Mouse (Mus musculus) limb, embryonic 14.5 days (tissue): ENCODE results near the gene Tbrg4. TPM values are rescaled to one million over a fixed set of nuclear protein-coding genes. Genes with fewer than 3 reads are reported as not detected.

Experiments
- ATAC-seq: fragments of 200-750 bp; cut with Nextera tagmentation; 2 replicates; pipeline ENCODE4 v1.8.0; 2017; ENCODE audit warnings: low read depth, moderate number of reproducible peaks, moderate TSS enrichment; ENCODE audit not compliant: low FRiP score
- DNase-seq: peaks from one replicate; pipeline ENCODE4 v3.0.0-alpha.2; 2015; ENCODE audit warnings: low spot score
- H3K27ac ChIP-seq: fragments of 300-500 bp; sonication (generic); replicated peaks from 2 replicates; pipeline ENCODE4 v1.5.1; 2014; ENCODE audit warnings: low read depth, mild to moderate bottlenecking, low read length, moderate library complexity, mixed read lengths
- H3K27me3 ChIP-seq: fragments of 300-500 bp; sonication (generic); 2 replicates; pipeline ENCODE4 v1.6.1; 2014; ENCODE audit warnings: low read length, mixed read lengths; ENCODE audit not compliant: control insufficient read depth, insufficient read depth
- H3K36me3 ChIP-seq: fragments of 300-500 bp; sonication (generic); 2 replicates; pipeline ENCODE4 v1.6.1; 2014; ENCODE audit warnings: mild to moderate bottlenecking, low read length, moderate library complexity, mixed read lengths; ENCODE audit not compliant: control insufficient read depth, insufficient read depth
- H3K4me1 ChIP-seq: fragments of 300-500 bp; sonication (generic); 2 replicates; pipeline ENCODE4 v1.6.1; 2014; ENCODE audit warnings: antibody characterized with exemption, low read length, mixed read lengths; ENCODE audit not compliant: control insufficient read depth, insufficient read depth
- H3K4me2 ChIP-seq: fragments of 300-500 bp; sonication (generic); replicated peaks from 2 replicates; pipeline ENCODE4 v1.6.1; 2014; ENCODE audit warnings: low read depth, mild to moderate bottlenecking, low read length, moderate library complexity; ENCODE audit not compliant: severe bottlenecking
- H3K4me3 ChIP-seq: fragments of 300-500 bp; sonication (generic); replicated peaks from 2 replicates; pipeline ENCODE4 v1.5.1; 2014; ENCODE audit warnings: low read length
- H3K9ac ChIP-seq: fragments of 300-500 bp; sonication (generic); 2 replicates; pipeline ENCODE4 v1.6.1; 2014; ENCODE audit warnings: mild to moderate bottlenecking, low read depth, low read length, moderate library complexity; ENCODE audit not compliant: severe bottlenecking
- H3K9me3 ChIP-seq: fragments of 300-500 bp; sonication (generic); 2 replicates; pipeline ENCODE4 v1.6.1; 2016; ENCODE audit warnings: low read length; ENCODE audit not compliant: control insufficient read depth
- POLR2A ChIP-seq: fragments of 200-500 bp; IDR thresholded peaks from 2 replicates; pipeline ENCODE4 v1.8.0; 2012; ENCODE audit warnings: inconsistent platforms, mild to moderate bottlenecking, moderate library complexity, borderline replicate concordance; ENCODE audit not compliant: insufficient read depth, insufficient read length; ENCODE audit errors: extremely low read depth
- WGBS: fragments of 180-500 bp; shearing (Covaris S2); extraction: QIAGEN DNeasy Blood & Tissue Kit; methylation state at CpG from one replicate; pipeline ENCODE4 v1.1.7; 2014; 5-methylcytosine and 5-hydroxymethylcytosine counted together
- polyA plus RNA-seq, 2 experiments: library from polyadenylated mRNA; depleted of rRNA in 1 of 2; stranded (reverse) in 1 of 2; unstranded in 1 of 2; fragments of >200 nt; fragmentation: Nextera tagmentation in 1 of 2; extraction: Ambion mirVana in 1 of 2; gene quantifications; 2 replicates each; pipeline versions ENCODE4 v1.2.1 to v1.2.3; 2012 to 2014

The Tbrg4 gene
- polyA plus RNA-seq, 2 experiments = 33.8 to 108 TPM

DNA sequence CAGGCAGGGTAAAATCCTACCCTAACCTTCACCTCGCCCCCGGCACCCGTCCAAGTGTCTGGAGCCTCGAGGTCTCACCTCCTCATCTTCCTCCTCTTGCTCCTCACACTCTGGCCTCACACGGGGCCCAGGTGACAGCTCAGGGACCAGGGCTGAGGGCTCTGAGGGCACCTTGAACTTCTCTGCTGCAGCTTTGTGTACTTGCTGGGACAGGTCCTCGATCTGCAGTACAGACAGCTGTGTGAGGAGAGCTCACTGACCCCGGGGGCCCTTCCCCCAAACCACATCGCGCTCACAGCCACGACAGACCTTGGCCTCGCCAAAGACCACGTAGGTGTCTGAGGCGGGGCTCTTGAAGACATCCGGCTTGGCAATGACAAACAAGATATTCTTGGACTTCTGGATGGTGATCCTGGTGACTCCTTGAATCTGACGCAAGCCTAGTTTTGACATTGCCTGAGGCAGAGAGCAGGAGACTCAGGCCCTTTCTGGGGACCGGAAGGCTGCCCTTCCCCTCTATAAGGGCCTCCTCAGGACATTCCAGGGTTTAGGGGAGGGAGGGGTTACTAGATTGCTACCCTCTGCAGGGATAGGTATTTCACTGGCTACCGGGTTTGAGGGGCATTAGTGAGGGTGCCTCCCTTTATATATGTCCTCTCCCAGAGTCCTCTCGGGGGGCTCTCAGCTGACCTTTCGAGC, 27.5 kb downstream of the Tbrg4 start:
- 60% methylated on average over 19 of the region's 19 CpGs for WGBS
- no peaks in the 10 kb centered on the region for H3K9me3 ChIP-seq
- H3K27me3 ChIP-seq = no peaks in the 10 kb centered on the region
- H3K36me3 ChIP-seq = peaks cover 53% of the 10 kb centered on the region
- no peak for TF ChIP-seq POLR2A
- H3K27ac ChIP-seq = no peak overlapping the region
- no peak overlapping the region for H3K4me3 ChIP-seq
- no peaks in the 10 kb centered on the region for H3K4me1 ChIP-seq
- DNase-seq (no peak), ATAC-seq (no peak)
- H3K9ac ChIP-seq = no peak overlapping the region
- H3K4me2 ChIP-seq = no peak overlapping the region

GRCm38 (mm10) chr11:6597523-6597922, 28.3 kb downstream of the Tbrg4 start:
- H3K4me1 ChIP-seq = no peaks in the 10 kb centered on the region
- H3K4me2 ChIP-seq = no peak overlapping the region
- ATAC-seq (no peak), DNase-seq (no peak)
- H3K4me3 ChIP-seq = no peak overlapping the region
- TF ChIP-seq POLR2A = no peak
- no peaks in the 10 kb centered on the region for H3K27me3 ChIP-seq
- 80% methylated on average over 7 of the region's 7 CpGs for WGBS
- H3K27ac ChIP-seq = no peak overlapping the region
- H3K9me3 ChIP-seq = no peaks in the 10 kb centered on the region
- no peak overlapping the region for H3K9ac ChIP-seq
- H3K36me3 ChIP-seq = peaks cover 61% of the 10 kb centered on the region

- H3K27ac ChIP-seq = no peak overlapping the region
- no peak overlapping the region for H3K4me3 ChIP-seq
- no peak for TF ChIP-seq POLR2A
- DNase-seq = no peak
- H3K36me3 ChIP-seq = peaks cover 70% of the 10 kb centered on the region
- H3K4me1 ChIP-seq = no peaks in the 10 kb centered on the region
- H3K9me3 ChIP-seq = no peaks in the 10 kb centered on the region
- no peaks in the 10 kb centered on the region for H3K27me3 ChIP-seq
- ATAC-seq = no peak
- WGBS = 75% methylated on average over 3 of the region's 3 CpGs
- H3K9ac ChIP-seq = no peak overlapping the region
- H3K4me2 ChIP-seq = no peak overlapping the region
Measured at GRCm38 (mm10) chr11:6596616-6597015, 29.3 kb downstream of the Tbrg4 start.

GRCm38 (mm10) chr11:6596205-6596604, 29.7 kb downstream of the Tbrg4 start:
- no peaks in the 10 kb centered on the region for H3K4me1 ChIP-seq
- DNase-seq = no peak
- no peaks in the 10 kb centered on the region for H3K9me3 ChIP-seq
- no peak overlapping the region for H3K4me2 ChIP-seq
- no peak for ATAC-seq
- no peak overlapping the region for H3K4me3 ChIP-seq
- no peak for TF ChIP-seq POLR2A
- H3K36me3 ChIP-seq = peaks cover 74% of the 10 kb centered on the region
- no peak overlapping the region for H3K27ac ChIP-seq
- no peak overlapping the region for H3K9ac ChIP-seq
- WGBS = 94% methylated on average over 6 of the region's 6 CpGs
- no peaks in the 10 kb centered on the region for H3K27me3 ChIP-seq

DNA sequence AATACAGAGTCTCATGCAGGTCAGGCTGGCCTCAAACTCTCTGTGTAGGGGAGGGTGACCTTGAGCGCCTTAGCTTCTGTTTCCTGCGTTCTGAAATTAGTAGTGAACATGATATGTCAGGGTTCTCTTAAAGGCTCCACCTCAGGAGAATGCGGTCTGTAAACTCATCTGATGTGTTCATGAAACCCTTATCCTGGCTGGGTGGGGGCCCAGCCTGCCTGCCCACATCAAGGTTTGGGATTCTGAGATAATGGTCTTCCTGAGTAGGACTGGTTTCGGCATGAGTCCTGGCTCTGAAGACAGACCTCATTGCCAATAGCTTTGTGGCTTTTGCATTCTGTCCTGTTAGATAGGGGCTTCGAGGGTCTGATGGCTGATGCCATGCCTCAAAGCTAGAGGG, 30.5 kb downstream of the Tbrg4 start:
- no peak for ATAC-seq
- Histone ChIP-seq H3K9me3 (no peaks in the 10 kb centered on the region), H3K4me3 (no peak overlapping the region), H3K27ac (no peak overlapping the region), H3K36me3 (peaks cover 82% of the 10 kb centered on the region), H3K27me3 (no peaks in the 10 kb centered on the region), H3K4me1 (no peaks in the 10 kb centered on the region), H3K4me2 (no peak overlapping the region), H3K9ac (no peak overlapping the region)
- no peak for TF ChIP-seq POLR2A
- WGBS = 89% methylated on average over 5 of the region's 5 CpGs
- DNase-seq = no peak
